Mouse (Mus musculus): ENCODE data around the gene Eif5. TPM values are rescaled to one million over a fixed set of nuclear protein-coding genes. Genes with fewer than 3 reads are reported as not detected.
A peak's percentile ranks its signal among the peaks of the same experiment; 100 is the strongest.

Eif5 gene
- total RNA-seq, 2 experiments from 2014 or later, result 260 to 272 TPM

DNA sequence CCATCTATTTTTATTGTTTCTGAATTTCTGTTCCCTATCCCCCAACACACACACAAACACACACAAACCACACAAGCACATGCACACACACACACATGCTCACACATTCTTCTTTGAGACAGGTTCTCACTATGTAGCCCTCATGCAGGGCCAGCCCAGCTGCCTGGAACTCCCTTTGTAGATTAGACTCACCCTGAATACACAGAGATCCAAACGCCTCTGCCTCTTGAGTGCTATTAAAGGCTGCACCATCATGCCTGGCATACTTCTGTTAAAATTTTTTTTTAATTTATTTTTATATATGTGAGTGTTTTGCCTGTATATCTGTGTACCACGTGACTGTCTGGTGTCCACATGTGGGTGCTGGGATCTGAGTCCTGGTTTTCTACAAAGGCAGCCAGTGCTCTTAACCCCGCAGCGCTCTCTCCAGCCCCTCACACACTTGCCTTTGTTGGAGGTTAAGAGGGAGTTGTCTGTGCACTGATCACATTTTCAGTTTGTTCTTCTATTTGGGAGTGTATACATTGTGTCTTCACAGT, 24.5 kb downstream of the Eif5 start:
- DNase-seq (ENCODE audit: low spot score in 2 of 2), result no peak

DNA sequence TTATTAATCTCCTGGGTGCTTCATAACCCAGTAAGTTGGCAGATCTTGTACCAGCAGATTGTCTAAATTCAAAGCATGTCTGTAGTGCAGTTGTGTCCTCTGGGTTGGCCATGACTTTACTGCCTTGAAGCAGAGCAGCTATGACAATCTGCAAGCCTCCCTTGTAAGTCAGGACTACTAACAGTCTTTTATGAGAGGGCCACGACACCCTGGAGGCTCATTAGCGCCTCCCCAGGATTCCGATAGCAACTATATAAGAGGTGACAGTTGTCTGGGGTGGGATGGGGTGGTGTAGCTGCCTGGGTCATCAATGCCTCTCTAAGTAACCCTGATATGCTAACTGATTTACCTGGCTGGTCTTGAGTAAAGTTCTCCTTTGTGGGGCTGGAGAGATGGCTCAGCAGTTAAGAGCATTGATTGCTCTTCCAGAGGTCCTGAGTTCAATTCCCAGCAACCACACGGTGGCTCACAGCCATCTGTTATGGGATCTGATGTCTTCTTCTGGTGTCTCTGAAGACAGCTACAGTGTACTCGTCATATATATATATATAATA, 25.3 kb downstream of the Eif5 start:
- DNase-seq (ENCODE audit: low spot score in 2 of 2), result no peak

DNA sequence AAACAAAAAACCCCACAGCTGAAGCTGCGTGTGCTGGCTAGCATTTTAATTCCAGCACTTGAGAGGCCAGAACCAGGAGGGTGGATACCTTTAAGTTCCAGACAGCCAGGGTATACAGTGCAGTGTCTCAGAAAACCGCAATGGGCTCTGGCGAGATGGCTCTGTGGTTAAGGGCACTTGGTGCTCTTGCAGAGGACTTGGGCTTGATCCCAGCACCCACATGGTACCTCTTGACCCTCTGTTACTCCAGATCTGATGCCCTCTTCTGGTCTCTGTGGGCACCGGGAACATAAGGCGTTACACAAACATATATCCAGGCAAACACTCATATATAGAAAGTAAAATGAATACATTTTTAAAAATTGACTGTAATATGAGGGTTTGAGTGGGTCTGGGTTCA, 27.5 kb downstream of the Eif5 start:
- no peak for DNase-seq (ENCODE audit: low spot score in 2 of 2)

DNA sequence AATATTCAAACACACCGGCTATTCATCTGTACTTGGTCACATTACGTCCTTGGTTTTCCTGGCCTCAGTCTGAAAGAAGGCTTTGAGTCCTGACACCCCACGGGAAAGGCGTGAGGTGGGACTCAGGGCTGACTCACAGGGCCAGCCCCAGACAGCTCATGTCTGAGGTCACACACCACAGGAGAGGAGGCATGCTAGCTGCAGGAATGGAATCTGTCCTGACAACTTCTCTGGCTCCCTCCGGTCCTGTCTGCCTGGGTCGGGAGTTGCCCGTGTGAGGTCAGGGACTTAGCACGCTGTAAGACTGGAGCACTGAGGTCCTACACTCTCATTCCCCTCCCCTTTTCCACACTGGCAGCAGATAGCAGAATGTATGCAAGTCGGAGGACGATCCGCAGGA, 31.0 kb downstream of the Eif5 start:
- no peak for DNase-seq (ENCODE audit: low spot score in 2 of 2)

DNA sequence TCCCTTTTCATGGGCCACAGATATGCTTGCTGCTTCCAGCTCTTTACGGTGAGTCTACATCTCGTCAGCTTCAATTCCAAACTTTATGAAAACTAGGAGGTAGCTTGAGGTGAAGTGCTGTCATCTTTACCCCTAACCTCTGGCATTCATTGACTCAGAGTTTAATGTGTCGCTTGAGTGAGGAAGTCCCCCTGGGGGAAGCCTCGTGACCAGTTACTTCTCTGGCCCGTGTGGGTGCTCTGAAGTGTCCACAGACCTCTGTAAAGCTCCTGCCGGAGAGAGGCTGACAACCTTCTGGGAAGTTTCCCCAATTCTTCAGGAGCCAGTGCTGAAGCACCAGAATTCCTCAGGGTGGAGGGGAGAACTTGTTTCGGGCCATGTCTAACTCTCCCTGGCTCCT, 34.6 kb downstream of the Eif5 start:
- DNase-seq (ENCODE audit: low spot score in 2 of 2), result no peak

DNA sequence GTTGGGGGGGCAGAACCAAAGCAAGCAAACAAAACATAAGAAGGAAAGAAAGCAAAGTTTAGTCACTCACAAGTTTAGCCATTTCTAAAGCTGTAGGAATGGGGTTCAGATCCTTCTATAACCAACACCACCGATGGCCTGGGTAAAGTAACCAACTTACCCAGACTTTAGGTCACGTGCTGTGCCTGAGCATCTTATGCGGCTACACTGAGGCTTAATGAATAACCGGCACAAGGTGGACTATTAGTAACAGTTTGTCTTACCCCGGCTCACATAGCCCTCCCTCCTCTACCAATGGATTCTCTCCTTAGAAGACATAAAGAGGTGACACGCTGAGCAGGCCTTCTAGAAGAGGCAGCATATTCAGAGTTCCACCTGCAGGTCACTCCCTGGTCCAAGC, 35.5 kb downstream of the Eif5 start:
- DNase-seq (ENCODE audit: low spot score in 2 of 2), result no peak

DNA sequence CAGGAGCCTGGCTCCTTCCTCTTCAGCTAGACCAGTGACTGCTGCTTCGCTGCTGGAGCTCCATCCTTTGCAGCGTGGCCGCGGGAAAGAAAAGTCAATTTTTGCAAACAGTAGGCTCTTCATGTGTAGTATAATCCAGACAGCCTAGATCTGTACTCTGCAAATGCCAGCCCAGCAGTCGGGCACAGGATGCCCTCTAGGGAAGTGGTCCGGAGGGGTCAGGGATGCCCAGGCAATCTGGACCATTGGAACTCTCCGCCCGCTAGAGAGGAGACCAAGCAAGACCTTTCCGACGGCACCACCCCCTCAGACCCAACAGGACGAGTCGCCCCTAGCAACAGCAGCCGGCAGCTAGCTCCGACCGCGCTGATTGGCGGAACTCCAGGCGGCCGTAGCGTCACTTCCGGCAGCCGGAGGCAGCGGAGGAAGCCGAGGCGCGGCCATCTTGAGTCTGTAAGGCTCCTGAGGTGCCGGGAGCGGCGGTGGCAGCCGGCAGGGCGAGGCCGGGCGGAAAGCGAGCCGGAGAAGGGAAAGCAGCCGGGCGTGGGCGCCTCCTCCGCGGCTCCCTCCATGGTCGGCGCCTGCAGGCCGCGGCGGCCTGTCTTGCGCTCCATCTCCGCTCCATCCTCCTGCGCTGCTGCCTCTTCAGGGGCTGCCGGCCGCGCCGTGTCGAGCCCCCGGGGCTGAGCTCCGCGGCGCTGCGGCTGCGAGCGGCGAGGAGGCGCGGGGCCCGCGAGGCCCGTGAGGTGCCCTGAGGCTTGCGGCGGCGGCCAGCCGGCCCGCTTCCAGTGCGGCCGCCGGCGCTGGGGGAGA, 36.5 kb downstream of the Eif5 start, which contains the start of gene Mark3:
Mark3 (plus strand) TSS at position 450 of the 813 bp plus-strand sequence.
- DNase-seq (ENCODE audit: low spot score in 2 of 2), result peak; percentile 98

DNA sequence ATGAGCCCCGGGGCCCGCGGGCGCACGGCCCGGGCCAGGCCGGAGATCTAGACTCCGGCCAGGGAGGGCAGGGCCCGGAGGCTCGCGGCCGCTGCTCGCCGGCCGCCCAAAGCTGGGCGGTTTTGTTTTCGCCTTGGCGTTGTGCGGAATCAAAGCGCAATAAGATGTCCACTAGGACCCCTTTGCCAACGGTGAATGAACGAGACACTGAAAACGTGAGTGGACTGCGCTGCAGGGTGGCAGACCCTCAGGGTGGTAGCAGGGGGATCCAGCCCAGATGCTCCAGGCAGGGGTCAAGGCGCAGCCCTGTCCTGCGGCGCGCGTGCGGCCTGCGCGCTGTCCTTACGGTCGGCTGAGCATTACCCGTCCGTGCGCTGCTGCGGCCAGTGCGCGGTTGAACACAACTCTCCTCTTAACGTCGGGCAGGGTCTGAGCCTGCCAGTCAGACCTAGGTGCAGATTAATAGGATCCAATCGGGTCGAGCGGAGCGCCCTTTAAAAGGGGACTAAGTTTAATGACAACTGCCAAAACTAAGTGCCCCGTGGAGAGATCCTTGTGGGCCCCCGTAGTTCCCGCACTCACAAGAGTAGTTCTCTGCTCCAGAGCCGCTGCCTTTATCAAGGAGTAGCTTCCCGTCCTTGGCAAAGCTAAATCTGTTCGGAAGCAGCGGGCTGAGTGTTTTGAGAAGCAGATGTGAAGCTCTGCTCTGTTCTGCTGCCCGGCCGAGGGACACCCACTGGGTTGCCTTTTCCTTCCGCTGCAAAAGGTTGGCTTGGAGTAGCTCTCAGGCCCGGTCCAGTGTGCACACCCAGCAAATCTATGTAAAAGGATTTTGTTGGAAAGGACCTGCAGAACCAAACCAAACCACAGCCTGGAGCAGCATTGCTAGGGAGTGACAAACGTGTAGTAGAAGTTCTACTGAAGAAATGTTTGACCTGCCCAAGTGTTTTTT, 37.3 kb downstream of the Eif5 start:
- peak; percentile 46 to 59 for DNase-seq (ENCODE audit: low spot score in 2 of 2)

DNA sequence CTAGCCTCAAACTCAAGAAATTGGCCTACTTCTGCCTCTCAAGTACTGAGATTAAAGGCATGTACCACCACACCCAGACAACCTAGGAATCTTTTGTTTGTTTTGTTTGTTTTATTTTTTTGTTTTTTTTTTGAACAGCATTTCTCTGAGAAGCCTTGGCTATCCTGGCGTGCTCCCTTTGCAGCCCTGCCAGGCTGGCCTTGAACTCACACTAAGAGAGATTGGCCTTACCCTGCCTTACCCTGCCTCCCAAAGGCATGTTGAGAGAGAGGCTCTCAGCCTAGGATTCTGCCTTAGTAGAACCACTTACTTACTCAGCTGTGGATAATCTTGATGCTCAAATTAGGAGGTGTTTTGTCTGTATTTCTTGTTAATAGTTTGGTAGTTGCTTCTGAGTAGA, 45.2 kb downstream of the Eif5 start:
- no peak for DNase-seq (ENCODE audit: low spot score in 2 of 2)

DNA sequence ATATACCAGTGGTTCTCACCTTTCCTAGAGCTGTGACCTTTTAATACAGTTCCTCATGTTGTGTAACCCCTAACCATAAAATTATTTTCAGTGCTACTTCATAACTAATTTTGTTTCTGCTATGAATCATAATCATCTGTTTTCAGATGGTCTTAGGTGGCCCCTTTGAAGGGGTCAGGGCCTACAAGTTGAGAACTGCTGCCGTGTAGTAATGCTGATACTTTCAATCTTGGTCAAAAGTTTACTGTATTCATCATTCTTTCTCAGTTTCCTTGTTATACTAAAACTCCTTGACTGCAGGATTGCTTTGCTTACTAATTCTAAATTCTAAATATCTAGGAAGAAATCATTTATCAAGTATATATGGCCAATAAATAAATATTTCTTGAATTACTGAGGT, 46.6 kb downstream of the Eif5 start:
- no peak for DNase-seq (ENCODE audit: low spot score in 2 of 2)

DNA sequence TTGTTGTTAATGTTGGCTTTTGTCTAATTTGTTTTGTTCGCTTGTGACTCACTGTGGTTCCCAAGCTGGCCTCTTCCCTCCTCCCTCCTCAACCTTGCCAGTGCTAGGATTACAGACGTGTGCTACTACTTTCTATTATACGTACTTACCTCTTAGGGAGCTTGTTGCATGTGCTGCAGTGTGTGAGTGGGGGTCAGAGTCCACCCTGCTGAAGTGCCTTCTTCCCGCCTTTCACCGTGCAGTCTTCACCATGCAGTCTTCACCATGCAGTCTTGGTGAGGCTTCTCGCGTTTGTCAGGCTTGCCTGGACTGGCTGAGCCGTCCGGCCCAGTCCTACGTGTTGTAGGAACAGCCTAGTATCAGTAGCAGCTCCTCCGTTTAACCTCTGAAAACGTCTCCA, 49.4 kb downstream of the Eif5 start:
- no peak for DNase-seq (ENCODE audit: low spot score in 2 of 2)

DNA sequence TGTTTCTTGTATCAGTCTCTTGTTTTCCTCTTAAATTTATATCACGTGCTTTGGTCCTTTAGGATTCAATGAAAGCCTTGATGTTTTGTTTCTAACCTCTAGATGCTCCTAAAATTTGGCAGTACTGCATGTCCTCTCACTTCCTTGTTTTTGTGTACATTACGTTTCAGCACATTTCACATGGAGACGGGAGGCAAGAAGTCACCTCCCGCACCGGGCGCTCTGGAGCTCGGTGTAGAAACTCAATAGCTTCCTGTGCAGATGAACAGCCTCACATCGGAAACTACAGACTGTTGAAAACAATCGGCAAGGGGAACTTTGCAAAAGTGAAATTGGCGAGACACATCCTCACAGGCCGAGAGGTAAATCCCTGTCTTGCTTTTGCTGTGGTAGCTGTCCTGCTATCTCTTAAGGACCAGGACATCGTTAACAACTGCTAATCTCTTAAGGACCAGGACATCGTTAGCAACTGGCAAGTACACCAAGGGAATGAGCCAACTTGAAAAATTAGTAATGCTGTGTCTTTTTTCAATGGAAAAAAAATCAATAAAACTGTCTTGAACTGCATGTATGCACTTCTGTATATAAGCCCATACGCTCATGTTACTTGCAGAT, 54.7 kb downstream of the Eif5 start:
- DNase-seq (ENCODE audit: low spot score in 2 of 2), result no peak

DNA sequence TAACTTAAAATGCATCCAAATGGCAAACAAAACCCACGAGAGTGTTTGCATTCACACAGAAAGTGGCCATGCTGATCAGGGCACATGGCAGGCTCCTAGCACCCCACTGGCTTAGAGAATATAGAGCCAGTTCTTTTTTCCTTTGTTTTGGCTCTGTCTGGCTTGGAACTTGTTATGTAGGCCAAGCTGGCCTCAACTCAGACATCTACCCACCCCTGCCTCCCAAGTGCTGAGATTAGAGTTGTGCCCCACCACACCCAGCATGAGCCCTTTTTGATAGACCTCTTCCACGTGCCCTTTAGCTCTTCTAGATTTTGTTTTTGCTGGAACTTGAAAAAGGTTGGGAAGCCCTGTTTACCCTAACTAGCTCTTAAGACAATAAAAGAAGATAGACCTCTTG, 56.0 kb downstream of the Eif5 start:
- DNase-seq (ENCODE audit: low spot score in 2 of 2), result no peak

Other genes starting within 250 kb of the Eif5 start
- gene Cdc42bpb, start 160.3 kb upstream of the Eif5 start, total RNA-seq (2021), result 100 to 1,000 TPM; 138 to 143 TPM
- 1 to 10 TPM in 1 of 2 experiments, under 1 TPM in 1; 0.96 to 1.3 TPM for gene Lbhd2, start 131.2 kb upstream of the Eif5 start, total RNA-seq (2021)
- 1 to 10 TPM in 1 of 2 experiments, under 1 TPM in 1; 0.41 to 1.1 TPM for gene Exoc3l4, start 121.0 kb upstream of the Eif5 start, total RNA-seq (2021)
- gene Tnfaip2, start 95.5 kb upstream of the Eif5 start, total RNA-seq (2021), result under 1 TPM; 0.62 to 0.71 TPM
- 1 to 10 TPM; 6.8 to 7.5 TPM for gene Gm266, start 52.2 kb upstream of the Eif5 start, total RNA-seq (2021)
- gene Mark3, start 36.5 kb downstream of the Eif5 start, total RNA-seq (2021), result 100 to 1,000 TPM; 139 to 153 TPM
- gene Ckb, start 134.3 kb downstream of the Eif5 start, total RNA-seq (2021), result 1,000 to 10,000 TPM in 1 of 2 experiments, 100 to 1,000 TPM in 1; 969 to 1,026 TPM
- gene Trmt61a, start 140.1 kb downstream of the Eif5 start, total RNA-seq (2021), result 10 to 100 TPM; 16.3 to 19.8 TPM
- gene Bag5, start 175.2 kb downstream of the Eif5 start, total RNA-seq (2021), result 10 to 100 TPM; 38.4 to 38.9 TPM
- 10 to 100 TPM; 39.2 to 42.0 TPM for gene Apopt1, start 175.2 kb downstream of the Eif5 start, total RNA-seq (2021)
- 100 to 1,000 TPM; 840 to 877 TPM for gene Klc1, start 220.8 kb downstream of the Eif5 start, total RNA-seq (2021)